Mouse (Mus musculus): ENCODE data around the gene Mta1. TPM values are rescaled to one million over a fixed set of nuclear protein-coding genes. Genes with fewer than 3 reads are reported as not detected.
A peak's percentile ranks its signal among the peaks of the same experiment; 100 is the strongest.

The Mta1 gene
- polyA plus RNA-seq, 1 experiment: 47.6 TPM

- H3K4me3 ChIP-seq (ENCODE audit: low read depth, low read length): peak overlapping the region; percentile 38
- H3K27me3 ChIP-seq (ENCODE audit: control insufficient read depth, insufficient read depth, low read length): peaks cover 21% of the 10 kb centered on the region
- TF ChIP-seq CTCF (IDR thresholded peaks at IDR 0.05; ENCODE audit: extremely low read depth, insufficient read length, insufficient replicate concordance, low read depth, low read length) (no peak), POLR2A (IDR thresholded peaks at IDR 0.05; ENCODE audit: low read depth, low read length) (no peak)
- peak overlapping the region; percentile 69 for H3K27ac ChIP-seq (ENCODE audit: insufficient read depth, low read depth, low read length)
- peaks cover 37% of the 10 kb centered on the region for H3K4me1 ChIP-seq (ENCODE audit: control insufficient read depth, insufficient read depth, insufficient read length, low read length)
- WGBS: 33% methylated on average over 7 of the region's 7 CpGs
- H3K36me3 ChIP-seq (ENCODE audit: control insufficient read depth, insufficient read depth, low read length): no peaks in the 10 kb centered on the region
Measured at GRCm38 (mm10) chr12:113143164-113143563, 45.1 kb downstream of the Mta1 start.

- no peak overlapping the region for H3K4me3 ChIP-seq (ENCODE audit: low read depth, low read length)
- TF ChIP-seq POLR2A (IDR thresholded peaks at IDR 0.05; ENCODE audit: low read depth, low read length): no peak
- TF ChIP-seq CTCF (IDR thresholded peaks at IDR 0.05; ENCODE audit: extremely low read depth, insufficient read length, insufficient replicate concordance, low read depth, low read length): peak; percentile 89; the same call in 1 of the 2 replicates
- 71% methylated on average over 20 of the region's 20 CpGs for whole genome bisulfite sequencing
Measured at GRCm38 (mm10) chr12:113144001-113144756, 46.1 kb downstream of the Mta1 start.

GRCm38 (mm10) chr12:113144886-113145285 is 46.8 kb downstream of the Mta1 start:
- TF ChIP-seq POLR2A (IDR thresholded peaks at IDR 0.05; ENCODE audit: low read depth, low read length) (no peak), CTCF (IDR thresholded peaks at IDR 0.05; ENCODE audit: extremely low read depth, insufficient read length, insufficient replicate concordance, low read depth, low read length) (no peak)
- Histone ChIP-seq H3K4me1 (ENCODE audit: control insufficient read depth, insufficient read depth, insufficient read length, low read length) (peaks cover 50% of the 10 kb centered on the region), H3K27ac (ENCODE audit: insufficient read depth, low read depth, low read length) (no peak overlapping the region), H3K36me3 (ENCODE audit: control insufficient read depth, insufficient read depth, low read length) (no peaks in the 10 kb centered on the region), H3K4me3 (ENCODE audit: low read depth, low read length) (no peak overlapping the region), H3K27me3 (ENCODE audit: control insufficient read depth, insufficient read depth, low read length) (peaks cover 21% of the 10 kb centered on the region)
- 87% methylated on average over 16 of the region's 16 CpGs for WGBS

More at GRCm38 (mm10) chr12:113144001-113144756, 46.1 kb downstream of the Mta1 start:
- H3K36me3 ChIP-seq (ENCODE audit: control insufficient read depth, insufficient read depth, low read length): no peaks in the 10 kb centered on the region
- H3K4me1 ChIP-seq (ENCODE audit: control insufficient read depth, insufficient read depth, insufficient read length, low read length): peaks cover 46% of the 10 kb centered on the region
- peaks cover 21% of the 10 kb centered on the region for H3K27me3 ChIP-seq (ENCODE audit: control insufficient read depth, insufficient read depth, low read length)
- H3K27ac ChIP-seq (ENCODE audit: insufficient read depth, low read depth, low read length): no peak overlapping the region

GRCm38 (mm10) chr12:113145591-113145990 is 47.5 kb downstream of the Mta1 start:
- H3K27ac ChIP-seq (ENCODE audit: insufficient read depth, low read depth, low read length): no peak overlapping the region; the same call in 1 of the 2 replicates
- no peaks in the 10 kb centered on the region for H3K36me3 ChIP-seq (ENCODE audit: control insufficient read depth, insufficient read depth, low read length)
- TF ChIP-seq CTCF (IDR thresholded peaks at IDR 0.05; ENCODE audit: extremely low read depth, insufficient read length, insufficient replicate concordance, low read depth, low read length) (no peak), POLR2A (IDR thresholded peaks at IDR 0.05; ENCODE audit: low read depth, low read length) (no peak)
- 80% methylated on average over 5 of the region's 5 CpGs for WGBS
- H3K27me3 ChIP-seq (ENCODE audit: control insufficient read depth, insufficient read depth, low read length): peaks cover 18% of the 10 kb centered on the region
- H3K4me3 ChIP-seq (ENCODE audit: low read depth, low read length): no peak overlapping the region
- H3K4me1 ChIP-seq (ENCODE audit: control insufficient read depth, insufficient read depth, insufficient read length, low read length): peaks cover 50% of the 10 kb centered on the region

GRCm38 (mm10) chr12:113146112-113147057 is 48.3 kb downstream of the Mta1 start, which contains the start of gene Crip1:
Gene Crip1, plus strand, starts transcription at chr12:113146316.
- Histone ChIP-seq H3K4me1 (ENCODE audit: control insufficient read depth, insufficient read depth, insufficient read length, low read length) (peaks cover 52% of the 10 kb centered on the region), H3K36me3 (ENCODE audit: control insufficient read depth, insufficient read depth, low read length) (no peaks in the 10 kb centered on the region), H3K27me3 (ENCODE audit: control insufficient read depth, insufficient read depth, low read length) (peaks cover 13% of the 10 kb centered on the region; the same call in 1 of the 2 replicates), H3K4me3 (ENCODE audit: low read depth, low read length) (peak within 1 kb of the TSS; percentile 62), H3K27ac (ENCODE audit: insufficient read depth, low read depth, low read length) (peak within 1 kb of the TSS; percentile 91)
- TF ChIP-seq CTCF (IDR thresholded peaks at IDR 0.05; ENCODE audit: extremely low read depth, insufficient read length, insufficient replicate concordance, low read depth, low read length) (peak; percentile 93), POLR2A (IDR thresholded peaks at IDR 0.05; ENCODE audit: low read depth, low read length) (peak; percentile 24; the same call in 1 of the 2 replicates)
- WGBS: 9% methylated on average over 45 of the region's 45 CpGs

- H3K4me3 ChIP-seq (ENCODE audit: low read depth, low read length): no peak overlapping the region
- peak overlapping the region; percentile 91 for H3K27ac ChIP-seq (ENCODE audit: insufficient read depth, low read depth, low read length)
- WGBS: 70% methylated on average over 8 of the region's 8 CpGs
- H3K36me3 ChIP-seq (ENCODE audit: control insufficient read depth, insufficient read depth, low read length): no peaks in the 10 kb centered on the region
- H3K27me3 ChIP-seq (ENCODE audit: control insufficient read depth, insufficient read depth, low read length): peaks cover 3% of the 10 kb centered on the region; the same call in 1 of the 2 replicates
- no peak for TF ChIP-seq POLR2A (IDR thresholded peaks at IDR 0.05; ENCODE audit: low read depth, low read length)
- no peak for TF ChIP-seq CTCF (IDR thresholded peaks at IDR 0.05; ENCODE audit: extremely low read depth, insufficient read length, insufficient replicate concordance, low read depth, low read length)
- peaks cover 52% of the 10 kb centered on the region for H3K4me1 ChIP-seq (ENCODE audit: control insufficient read depth, insufficient read depth, insufficient read length, low read length)
Measured at GRCm38 (mm10) chr12:113147481-113147880, 49.4 kb downstream of the Mta1 start.

Data from small intestine, adult 2 months (tissue).